Mouse (Mus musculus): ENCODE data around the gene Chrm3. TPM values are rescaled to one million over a fixed set of nuclear protein-coding genes. Genes with fewer than 3 reads are reported as not detected.

Gene Chrm3
- polyA plus RNA-seq, 1 experiment from 2014 or later: 0.13 TPM

DNA sequence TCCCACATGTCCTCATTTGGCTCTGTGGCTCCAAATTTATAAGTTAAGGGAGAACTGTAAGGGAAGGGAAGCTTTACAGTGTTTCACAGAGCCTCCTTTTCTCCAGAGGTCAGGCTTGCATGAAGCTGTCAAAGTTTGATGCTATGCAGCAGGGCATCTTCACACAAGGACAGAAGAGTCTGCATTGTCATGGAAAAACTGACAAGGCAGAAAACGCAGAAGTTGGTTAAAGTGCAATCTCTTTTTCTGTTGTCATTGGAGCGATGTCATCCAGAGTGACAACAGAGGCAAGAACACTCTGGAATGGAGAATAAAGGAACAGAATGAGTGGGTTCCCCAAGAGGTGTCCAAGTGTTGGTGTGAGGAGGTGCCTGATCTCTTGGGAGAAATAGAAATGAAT, 377.4 kb downstream of the Chrm3 start:
- WGBS: 84% methylated on average over 2 of the region's 2 CpGs

DNA sequence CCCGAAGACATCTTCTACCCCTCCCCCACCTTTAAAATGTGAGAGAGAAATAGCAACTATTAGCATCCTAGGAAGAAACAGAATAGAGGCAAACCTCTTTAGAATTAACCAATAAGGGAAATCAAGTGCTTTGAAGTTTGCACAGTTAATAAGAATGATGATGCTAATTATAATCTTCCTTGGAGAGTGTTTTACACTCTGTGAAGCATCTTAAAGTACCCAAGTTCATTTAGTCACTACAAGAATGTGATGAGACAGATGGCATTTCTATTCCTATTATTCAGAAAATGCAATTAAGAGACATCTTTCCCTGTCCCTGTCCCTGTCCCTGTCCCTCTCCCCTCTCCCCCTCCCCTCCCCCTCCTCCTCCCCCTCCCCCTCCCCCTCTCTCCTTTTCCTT, 382.9 kb downstream of the Chrm3 start:
- Histone ChIP-seq H3K27ac (replicated peaks; ENCODE audit: low read depth, low read length) (no peak overlapping the region), H3K36me3 (ENCODE audit: control insufficient read depth, insufficient read depth, low read length) (no peaks in the 10 kb centered on the region), H3K9ac (ENCODE audit: low read length) (no peak overlapping the region), H3K27me3 (ENCODE audit: control insufficient read depth, insufficient read depth, low read length) (no peaks in the 10 kb centered on the region), H3K4me1 (ENCODE audit: control insufficient read depth, insufficient read depth, low read length) (no peaks in the 10 kb centered on the region), H3K9me3 (ENCODE audit: control insufficient read depth, low read length) (no peaks in the 10 kb centered on the region), H3K4me3 (ENCODE audit: low read depth, low read length) (no peak overlapping the region), H3K4me2 (ENCODE audit: low read depth, severe bottlenecking) (no peak overlapping the region)
- WGBS: 70% methylated on average over 1 of the region's 1 CpGs
- ATAC-seq (ENCODE audit: insufficient number of reproducible peaks, low FRiP score, low TSS enrichment, low read depth) (no peak), DNase-seq (ENCODE audit: low spot score) (no peak)

More for the DNA sequence above, 377.4 kb downstream of the Chrm3 start:
- Histone ChIP-seq H3K4me2 (ENCODE audit: low read depth, severe bottlenecking) (no peak overlapping the region), H3K9ac (ENCODE audit: low read length) (no peak overlapping the region), H3K36me3 (ENCODE audit: control insufficient read depth, insufficient read depth, low read length) (no peaks in the 10 kb centered on the region), H3K4me1 (ENCODE audit: control insufficient read depth, insufficient read depth, low read length) (no peaks in the 10 kb centered on the region), H3K27ac (replicated peaks; ENCODE audit: low read depth, low read length) (no peak overlapping the region), H3K9me3 (ENCODE audit: control insufficient read depth, low read length) (no peaks in the 10 kb centered on the region), H3K4me3 (ENCODE audit: low read depth, low read length) (no peak overlapping the region), H3K27me3 (ENCODE audit: control insufficient read depth, insufficient read depth, low read length) (no peaks in the 10 kb centered on the region)
- ATAC-seq (ENCODE audit: insufficient number of reproducible peaks, low FRiP score, low TSS enrichment, low read depth): no peak
- DNase-seq (ENCODE audit: low spot score): no peak

DNA sequence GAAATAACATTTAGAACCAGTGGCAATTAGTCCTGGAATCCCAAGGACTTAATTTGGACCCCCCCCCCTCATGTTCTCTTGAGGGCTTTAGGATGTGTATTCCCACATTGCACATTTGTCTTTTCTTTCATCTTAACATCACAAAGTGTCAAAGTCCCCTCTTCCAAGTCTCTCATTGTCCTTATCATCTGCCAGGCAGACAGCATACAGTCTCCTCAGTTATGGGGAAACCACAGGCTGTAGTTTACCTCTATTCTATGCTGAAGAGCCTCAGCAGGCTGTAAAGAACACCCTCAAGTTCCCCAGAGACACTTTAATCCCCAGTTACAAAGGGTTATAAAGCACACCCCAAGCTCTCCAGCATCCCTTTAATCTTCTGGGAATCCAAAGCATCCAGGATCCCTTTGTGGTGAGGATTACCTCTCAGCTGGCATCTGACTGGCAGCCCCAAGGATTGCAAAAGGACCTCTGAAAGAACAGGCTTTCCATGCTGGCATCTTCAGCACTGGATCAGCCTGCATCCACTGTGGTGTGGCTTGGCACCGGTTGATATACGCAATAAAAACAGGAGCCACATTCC, 386.8 kb downstream of the Chrm3 start:
- H3K9me3 ChIP-seq (ENCODE audit: control insufficient read depth, low read length): no peaks in the 10 kb centered on the region
- no peak overlapping the region for H3K4me2 ChIP-seq (ENCODE audit: low read depth, severe bottlenecking)
- no peak overlapping the region for H3K4me3 ChIP-seq (ENCODE audit: low read depth, low read length)
- 47% methylated on average over 2 of the region's 2 CpGs for WGBS
- ATAC-seq (ENCODE audit: insufficient number of reproducible peaks, low FRiP score, low TSS enrichment, low read depth) (no peak), DNase-seq (ENCODE audit: low spot score) (no peak)
- no peaks in the 10 kb centered on the region for H3K4me1 ChIP-seq (ENCODE audit: control insufficient read depth, insufficient read depth, low read length)
- no peaks in the 10 kb centered on the region for H3K36me3 ChIP-seq (ENCODE audit: control insufficient read depth, insufficient read depth, low read length)
- no peaks in the 10 kb centered on the region for H3K27me3 ChIP-seq (ENCODE audit: control insufficient read depth, insufficient read depth, low read length)
- H3K27ac ChIP-seq (replicated peaks; ENCODE audit: low read depth, low read length): no peak overlapping the region
- H3K9ac ChIP-seq (ENCODE audit: low read length): no peak overlapping the region

DNA sequence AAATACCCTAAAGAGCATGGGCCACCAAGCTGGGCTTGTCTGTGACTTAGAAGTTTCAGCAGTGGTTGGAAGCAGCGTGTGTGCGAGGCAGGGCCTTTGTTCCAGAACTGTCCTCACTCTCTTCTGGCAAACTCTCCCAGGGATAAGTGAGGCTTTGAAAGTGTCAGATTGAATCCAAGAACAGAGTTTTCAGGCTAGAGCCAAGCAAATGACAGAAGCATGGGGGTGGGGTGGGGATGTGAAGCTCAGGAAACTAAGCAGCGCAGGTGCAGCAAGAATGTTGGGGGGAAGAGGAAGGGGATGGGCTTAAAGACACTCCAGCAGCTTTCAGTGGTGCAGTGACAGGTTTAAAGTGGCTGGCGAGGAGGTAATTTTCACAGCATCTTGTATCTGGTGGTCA, 388.8 kb downstream of the Chrm3 start:
- 60% methylated on average over 4 of the region's 4 CpGs for WGBS
- Histone ChIP-seq H3K9me3 (ENCODE audit: control insufficient read depth, low read length) (no peaks in the 10 kb centered on the region), H3K27me3 (ENCODE audit: control insufficient read depth, insufficient read depth, low read length) (no peaks in the 10 kb centered on the region), H3K4me3 (ENCODE audit: low read depth, low read length) (no peak overlapping the region), H3K9ac (ENCODE audit: low read length) (no peak overlapping the region), H3K27ac (replicated peaks; ENCODE audit: low read depth, low read length) (no peak overlapping the region), H3K4me1 (ENCODE audit: control insufficient read depth, insufficient read depth, low read length) (no peaks in the 10 kb centered on the region), H3K4me2 (ENCODE audit: low read depth, severe bottlenecking) (no peak overlapping the region), H3K36me3 (ENCODE audit: control insufficient read depth, insufficient read depth, low read length) (no peaks in the 10 kb centered on the region)
- ATAC-seq (ENCODE audit: insufficient number of reproducible peaks, low FRiP score, low TSS enrichment, low read depth): no peak
- no peak for DNase-seq (ENCODE audit: low spot score)

DNA sequence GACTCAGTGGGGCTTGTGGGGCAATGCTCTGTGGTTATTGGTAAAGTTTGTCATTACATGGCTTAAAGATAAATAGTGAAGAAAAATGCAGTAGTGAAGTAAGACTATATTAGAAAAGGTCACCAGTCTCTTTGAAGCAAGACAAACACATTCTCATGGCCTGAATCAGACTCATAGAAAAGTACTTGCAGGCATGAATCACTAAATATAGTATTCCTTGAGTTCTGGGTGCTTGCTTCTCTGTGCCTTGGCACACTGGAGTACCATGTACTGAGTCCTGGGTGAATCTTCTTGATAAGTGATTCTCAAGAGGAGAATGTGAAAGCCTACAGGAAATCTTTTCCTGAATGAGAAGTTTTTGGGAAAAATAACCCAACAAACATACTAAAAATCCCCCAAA, 408.0 kb downstream of the Chrm3 start:
- H3K27ac ChIP-seq (replicated peaks; ENCODE audit: low read depth, low read length): no peak overlapping the region
- no peak for ATAC-seq (ENCODE audit: insufficient number of reproducible peaks, low FRiP score, low TSS enrichment, low read depth)

DNA sequence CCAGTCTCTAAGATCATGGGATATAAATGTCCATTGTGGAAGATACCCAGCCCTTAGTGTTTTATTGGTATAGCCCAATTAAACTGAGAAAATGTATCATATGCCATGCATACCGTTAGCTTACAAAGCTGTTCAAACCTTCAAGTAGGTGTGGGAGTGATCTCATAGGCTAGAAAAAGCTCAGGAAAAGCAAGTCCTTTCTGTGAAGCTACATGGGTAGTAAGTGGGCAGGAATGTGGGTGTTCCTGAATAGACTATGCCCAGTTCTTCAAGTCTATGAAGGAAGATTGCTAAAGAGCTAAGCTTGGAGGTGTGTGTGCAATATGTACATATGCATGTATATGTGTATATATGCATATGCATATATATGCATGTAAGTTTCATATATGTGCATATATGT, 409.3 kb downstream of the Chrm3 start:
- H3K4me2 ChIP-seq (ENCODE audit: low read depth, severe bottlenecking): no peak overlapping the region

More for the DNA sequence above, 408.0 kb downstream of the Chrm3 start:
- DNase-seq (ENCODE audit: low spot score): no peak
- Histone ChIP-seq H3K4me1 (ENCODE audit: control insufficient read depth, insufficient read depth, low read length) (no peaks in the 10 kb centered on the region), H3K4me3 (ENCODE audit: low read depth, low read length) (no peak overlapping the region), H3K27me3 (ENCODE audit: control insufficient read depth, insufficient read depth, low read length) (no peaks in the 10 kb centered on the region), H3K9ac (ENCODE audit: low read length) (no peak overlapping the region), H3K4me2 (ENCODE audit: low read depth, severe bottlenecking) (no peak overlapping the region), H3K9me3 (ENCODE audit: control insufficient read depth, low read length) (no peaks in the 10 kb centered on the region), H3K36me3 (ENCODE audit: control insufficient read depth, insufficient read depth, low read length) (no peaks in the 10 kb centered on the region)

DNA sequence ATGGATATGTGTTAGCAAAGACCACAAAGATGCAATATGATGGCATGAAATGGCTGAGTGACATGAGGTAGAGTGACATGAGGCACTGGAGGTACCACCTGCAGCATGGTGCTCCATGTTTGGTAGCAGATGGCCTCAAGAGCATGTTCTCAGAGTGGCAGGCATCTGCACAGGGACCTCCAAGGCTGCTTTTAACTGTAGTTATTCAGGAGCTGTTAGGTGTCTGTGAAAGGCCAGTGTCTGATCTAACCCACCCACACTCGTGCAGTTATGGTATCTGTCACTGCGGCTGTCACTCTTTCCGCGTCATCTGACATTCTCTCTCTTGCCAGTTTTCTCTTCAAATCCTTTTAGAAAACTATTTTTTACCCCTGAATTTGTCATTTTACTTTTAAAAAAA, 411.6 kb downstream of the Chrm3 start:
- no peak for DNase-seq (ENCODE audit: low spot score)
- Histone ChIP-seq H3K4me2 (ENCODE audit: low read depth, severe bottlenecking) (no peak overlapping the region), H3K9ac (ENCODE audit: low read length) (no peak overlapping the region), H3K4me1 (ENCODE audit: control insufficient read depth, insufficient read depth, low read length) (no peaks in the 10 kb centered on the region), H3K27ac (replicated peaks; ENCODE audit: low read depth, low read length) (no peak overlapping the region), H3K36me3 (ENCODE audit: control insufficient read depth, insufficient read depth, low read length) (no peaks in the 10 kb centered on the region), H3K4me3 (ENCODE audit: low read depth, low read length) (no peak overlapping the region), H3K9me3 (ENCODE audit: control insufficient read depth, low read length) (no peaks in the 10 kb centered on the region), H3K27me3 (ENCODE audit: control insufficient read depth, insufficient read depth, low read length) (no peaks in the 10 kb centered on the region)
- WGBS: 96% methylated on average over 4 of the region's 4 CpGs
- no peak for ATAC-seq (ENCODE audit: insufficient number of reproducible peaks, low FRiP score, low TSS enrichment, low read depth)

More for the DNA sequence above, 409.3 kb downstream of the Chrm3 start:
- H3K4me1 ChIP-seq (ENCODE audit: control insufficient read depth, insufficient read depth, low read length): no peaks in the 10 kb centered on the region
- H3K36me3 ChIP-seq (ENCODE audit: control insufficient read depth, insufficient read depth, low read length): no peaks in the 10 kb centered on the region
- ATAC-seq (ENCODE audit: insufficient number of reproducible peaks, low FRiP score, low TSS enrichment, low read depth): no peak
- no peaks in the 10 kb centered on the region for H3K9me3 ChIP-seq (ENCODE audit: control insufficient read depth, low read length)
- no peaks in the 10 kb centered on the region for H3K27me3 ChIP-seq (ENCODE audit: control insufficient read depth, insufficient read depth, low read length)
- H3K4me3 ChIP-seq (ENCODE audit: low read depth, low read length): no peak overlapping the region
- H3K27ac ChIP-seq (replicated peaks; ENCODE audit: low read depth, low read length): no peak overlapping the region
- no peak for DNase-seq (ENCODE audit: low spot score)
- H3K9ac ChIP-seq (ENCODE audit: low read length): no peak overlapping the region
- WGBS: 83% methylated on average over 1 of the region's 1 CpGs

DNA sequence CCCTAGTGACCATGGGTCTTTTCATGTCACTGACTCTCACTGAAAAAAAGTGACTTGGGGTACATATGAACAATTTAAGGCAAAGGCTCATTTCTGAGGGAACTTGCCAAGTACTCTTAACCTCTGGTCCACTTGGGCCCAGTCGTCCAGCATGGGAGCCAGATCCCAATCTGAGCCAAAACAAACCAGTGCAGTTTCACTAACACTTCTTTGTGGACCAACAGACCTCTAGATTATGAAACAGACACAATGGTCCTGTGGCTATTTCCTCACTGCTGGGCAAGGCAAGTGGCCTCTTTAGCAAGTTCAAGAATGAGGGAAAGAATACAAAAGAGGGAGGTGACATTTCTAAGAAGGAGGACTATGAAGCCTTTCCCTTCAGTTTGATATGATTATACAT, 420.5 kb downstream of the Chrm3 start:
- ATAC-seq (ENCODE audit: insufficient number of reproducible peaks, low FRiP score, low TSS enrichment, low read depth): no peak
- no peaks in the 10 kb centered on the region for H3K27me3 ChIP-seq (ENCODE audit: control insufficient read depth, insufficient read depth, low read length)
- no peaks in the 10 kb centered on the region for H3K9me3 ChIP-seq (ENCODE audit: control insufficient read depth, low read length)
- WGBS: 82% methylated on average over 1 of the region's 1 CpGs
- no peak for DNase-seq (ENCODE audit: low spot score)
- H3K4me3 ChIP-seq (ENCODE audit: low read depth, low read length): no peak overlapping the region
- no peaks in the 10 kb centered on the region for H3K36me3 ChIP-seq (ENCODE audit: control insufficient read depth, insufficient read depth, low read length)
- no peaks in the 10 kb centered on the region for H3K4me1 ChIP-seq (ENCODE audit: control insufficient read depth, insufficient read depth, low read length)
- no peak overlapping the region for H3K9ac ChIP-seq (ENCODE audit: low read length)
- no peak overlapping the region for H3K4me2 ChIP-seq (ENCODE audit: low read depth, severe bottlenecking)
- H3K27ac ChIP-seq (replicated peaks; ENCODE audit: low read depth, low read length): no peak overlapping the region

DNA sequence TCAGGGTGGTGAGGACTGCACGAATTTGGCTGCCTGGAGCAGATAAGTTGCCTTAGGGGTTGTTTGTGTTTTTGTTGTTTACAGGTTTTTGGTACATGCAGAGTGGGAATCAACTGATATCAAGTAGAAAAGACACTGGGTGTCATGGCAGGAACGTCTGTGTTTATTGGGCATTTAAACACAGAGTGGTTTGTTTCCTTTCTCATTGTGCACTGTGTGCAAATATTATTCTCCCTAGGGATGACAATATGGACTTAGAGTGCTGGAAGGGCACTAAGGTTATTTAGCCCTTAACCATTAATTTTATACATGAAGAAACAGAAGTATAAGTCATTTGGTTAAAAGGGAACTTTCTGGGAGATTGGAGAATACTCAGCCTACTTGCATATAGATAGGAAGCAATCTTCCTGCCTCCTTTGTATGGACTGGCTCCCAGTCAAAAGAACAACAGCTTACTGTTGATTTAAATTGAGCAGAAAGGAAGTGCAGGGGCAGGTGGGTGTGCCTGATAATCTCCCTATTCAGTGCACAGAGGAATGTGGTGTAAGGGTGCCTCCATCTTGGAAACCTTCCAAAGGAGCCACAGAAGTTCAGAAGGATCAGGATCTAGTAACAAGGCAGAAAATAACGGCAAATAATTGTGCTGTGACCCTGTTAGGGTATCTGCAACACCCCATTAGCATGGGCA, 421.7 kb downstream of the Chrm3 start:
- DNase-seq (ENCODE audit: low spot score) (no peak), ATAC-seq (ENCODE audit: insufficient number of reproducible peaks, low FRiP score, low TSS enrichment, low read depth) (no peak)
- Histone ChIP-seq H3K4me3 (ENCODE audit: low read depth, low read length) (no peak overlapping the region), H3K27ac (replicated peaks; ENCODE audit: low read depth, low read length) (no peak overlapping the region), H3K27me3 (ENCODE audit: control insufficient read depth, insufficient read depth, low read length) (no peaks in the 10 kb centered on the region), H3K36me3 (ENCODE audit: control insufficient read depth, insufficient read depth, low read length) (no peaks in the 10 kb centered on the region), H3K9ac (ENCODE audit: low read length) (no peak overlapping the region), H3K4me1 (ENCODE audit: control insufficient read depth, insufficient read depth, low read length) (no peaks in the 10 kb centered on the region), H3K9me3 (ENCODE audit: control insufficient read depth, low read length) (no peaks in the 10 kb centered on the region), H3K4me2 (ENCODE audit: low read depth, severe bottlenecking) (no peak overlapping the region)
- WGBS: 74% methylated on average over 3 of the region's 3 CpGs

Measured in limb, embryonic 11.5 days (tissue).